Mouse (Mus musculus): Measurements from ENCODE around the gene Slc25a23. TPM values are rescaled to one million over a fixed set of nuclear protein-coding genes. Genes with fewer than 3 reads are reported as not detected.

Gene Slc25a23
- polyA plus RNA-seq (2011; ENCODE audit: insufficient read depth, insufficient read length, low read depth, missing spikeins), result 24.2 and 24.5 TPM in 2 replicates

GRCm38 (mm10) chr17:57059486-57059977 lies at the start of gene Slc25a23:
Gene Slc25a23 (minus strand): TSS chr17:57059863.
- no peaks in the 10 kb centered on the region for H3K9me3 ChIP-seq (replicated peaks; ENCODE audit: control insufficient read depth, insufficient read depth, low read length, poor library complexity, severe bottlenecking)
- peak within 1 kb of the TSS; percentile 39 for H3K9ac ChIP-seq (ENCODE audit: low read depth, poor library complexity, severe bottlenecking)
- peaks cover 7% of the 10 kb centered on the region for H3K4me1 ChIP-seq (ENCODE audit: control insufficient read depth, insufficient read depth, low read length)
- peak within 1 kb of the TSS; percentile 67 for H3K4me3 ChIP-seq (ENCODE audit: low read depth, low read length)
- H3K27me3 ChIP-seq (ENCODE audit: control insufficient read depth, insufficient read depth, low read length, poor library complexity, severe bottlenecking), result no peaks in the 10 kb centered on the region
- H3K36me3 ChIP-seq (ENCODE audit: control insufficient read depth, insufficient read depth, low read length, poor library complexity, severe bottlenecking), result no peaks in the 10 kb centered on the region
- TF ChIP-seq CTCF (IDR thresholded peaks at IDR 0.05; ENCODE audit: low read depth, low read length) (no peak), EP300 (IDR thresholded peaks at IDR 0.05; ENCODE audit: insufficient read depth, low read depth, low read length) (no peak)
- H3K27ac ChIP-seq (ENCODE audit: insufficient read depth, low read length), result peak within 1 kb of the TSS; percentile 59; the same call in 1 of the 2 replicates

- H3K36me3 ChIP-seq (ENCODE audit: control insufficient read depth, insufficient read depth, low read length, poor library complexity, severe bottlenecking), result no peaks in the 10 kb centered on the region
- H3K27ac ChIP-seq (ENCODE audit: insufficient read depth, low read length), result no peak overlapping the region
- H3K9me3 ChIP-seq (replicated peaks; ENCODE audit: control insufficient read depth, insufficient read depth, low read length, poor library complexity, severe bottlenecking), result no peaks in the 10 kb centered on the region
- H3K4me3 ChIP-seq (ENCODE audit: low read depth, low read length), result no peak overlapping the region
- H3K9ac ChIP-seq (ENCODE audit: low read depth, poor library complexity, severe bottlenecking), result no peak overlapping the region
- H3K27me3 ChIP-seq (ENCODE audit: control insufficient read depth, insufficient read depth, low read length, poor library complexity, severe bottlenecking), result peaks cover 4% of the 10 kb centered on the region; the same call in 1 of the 2 replicates
- no peaks in the 10 kb centered on the region for H3K4me1 ChIP-seq (ENCODE audit: control insufficient read depth, insufficient read depth, low read length)
- TF ChIP-seq POLR2A (IDR thresholded peaks at IDR 0.05; ENCODE audit: insufficient read depth, low read length) (no peak), EP300 (IDR thresholded peaks at IDR 0.05; ENCODE audit: insufficient read depth, low read depth, low read length) (no peak), CTCF (IDR thresholded peaks at IDR 0.05; ENCODE audit: low read depth, low read length) (no peak)
Measured at GRCm38 (mm10) chr17:57108666-57109171, 49.1 kb upstream of the Slc25a23 start.

- Histone ChIP-seq H3K4me3 (ENCODE audit: low read depth, low read length) (no peak overlapping the region), H3K4me1 (ENCODE audit: control insufficient read depth, insufficient read depth, low read length) (no peaks in the 10 kb centered on the region), H3K9ac (ENCODE audit: low read depth, poor library complexity, severe bottlenecking) (no peak overlapping the region), H3K27me3 (ENCODE audit: control insufficient read depth, insufficient read depth, low read length, poor library complexity, severe bottlenecking) (peaks cover 4% of the 10 kb centered on the region; the same call in 1 of the 2 replicates), H3K36me3 (ENCODE audit: control insufficient read depth, insufficient read depth, low read length, poor library complexity, severe bottlenecking) (no peaks in the 10 kb centered on the region), H3K9me3 (replicated peaks; ENCODE audit: control insufficient read depth, insufficient read depth, low read length, poor library complexity, severe bottlenecking) (no peaks in the 10 kb centered on the region), H3K27ac (ENCODE audit: insufficient read depth, low read length) (no peak overlapping the region)
- no peak for TF ChIP-seq POLR2A (IDR thresholded peaks at IDR 0.05; ENCODE audit: insufficient read depth, low read length)
- TF ChIP-seq EP300 (IDR thresholded peaks at IDR 0.05; ENCODE audit: insufficient read depth, low read depth, low read length), result no peak
- TF ChIP-seq CTCF (IDR thresholded peaks at IDR 0.05; ENCODE audit: low read depth, low read length), result no peak
Measured at GRCm38 (mm10) chr17:57108040-57108665, 48.5 kb upstream of the Slc25a23 start.

- no peaks in the 10 kb centered on the region for H3K36me3 ChIP-seq (ENCODE audit: control insufficient read depth, insufficient read depth, low read length, poor library complexity, severe bottlenecking)
- H3K9ac ChIP-seq (ENCODE audit: low read depth, poor library complexity, severe bottlenecking), result no peak overlapping the region
- no peak for TF ChIP-seq CTCF (IDR thresholded peaks at IDR 0.05; ENCODE audit: low read depth, low read length)
- no peak for TF ChIP-seq EP300 (IDR thresholded peaks at IDR 0.05; ENCODE audit: insufficient read depth, low read depth, low read length)
- no peak for TF ChIP-seq POLR2A (IDR thresholded peaks at IDR 0.05; ENCODE audit: insufficient read depth, low read length)
- no peak overlapping the region for H3K4me3 ChIP-seq (ENCODE audit: low read depth, low read length)
- no peaks in the 10 kb centered on the region for H3K9me3 ChIP-seq (replicated peaks; ENCODE audit: control insufficient read depth, insufficient read depth, low read length, poor library complexity, severe bottlenecking)
- H3K4me1 ChIP-seq (ENCODE audit: control insufficient read depth, insufficient read depth, low read length), result no peaks in the 10 kb centered on the region
- H3K27me3 ChIP-seq (ENCODE audit: control insufficient read depth, insufficient read depth, low read length, poor library complexity, severe bottlenecking), result peaks cover 4% of the 10 kb centered on the region; the same call in 1 of the 2 replicates
- H3K27ac ChIP-seq (ENCODE audit: insufficient read depth, low read length), result no peak overlapping the region
Measured at GRCm38 (mm10) chr17:57107064-57107463, 47.4 kb upstream of the Slc25a23 start.

- H3K9ac ChIP-seq (ENCODE audit: low read depth, poor library complexity, severe bottlenecking), result peak overlapping the region; percentile 48; the same call in 1 of the 2 replicates
- no peaks in the 10 kb centered on the region for H3K9me3 ChIP-seq (replicated peaks; ENCODE audit: control insufficient read depth, insufficient read depth, low read length, poor library complexity, severe bottlenecking)
- peak overlapping the region; percentile 85 for H3K4me3 ChIP-seq (ENCODE audit: low read depth, low read length)
- no peak overlapping the region for H3K27ac ChIP-seq (ENCODE audit: insufficient read depth, low read length)
- H3K27me3 ChIP-seq (ENCODE audit: control insufficient read depth, insufficient read depth, low read length, poor library complexity, severe bottlenecking), result peaks cover 4% of the 10 kb centered on the region; the same call in 1 of the 2 replicates
- H3K4me1 ChIP-seq (ENCODE audit: control insufficient read depth, insufficient read depth, low read length), result no peaks in the 10 kb centered on the region
- no peaks in the 10 kb centered on the region for H3K36me3 ChIP-seq (ENCODE audit: control insufficient read depth, insufficient read depth, low read length, poor library complexity, severe bottlenecking)
- TF ChIP-seq EP300 (IDR thresholded peaks at IDR 0.05; ENCODE audit: insufficient read depth, low read depth, low read length), result no peak
- no peak for TF ChIP-seq CTCF (IDR thresholded peaks at IDR 0.05; ENCODE audit: low read depth, low read length)
- no peak for TF ChIP-seq POLR2A (IDR thresholded peaks at IDR 0.05; ENCODE audit: insufficient read depth, low read length)
Measured at GRCm38 (mm10) chr17:57106035-57106368, 46.3 kb upstream of the Slc25a23 start.

Data from ES-Bruce4 (cell line).